Mouse (Mus musculus) lung, adult 18-20 months (tissue): Measurements from ENCODE around the gene Olfr371.

Experiments
- DNase-seq, 2 experiments: peaks; one replicate each; pipeline ENCODE4 v3.0.0; 2022; ENCODE audit warnings: mixed read lengths in 2 of 2

Gene Olfr371

DNA sequence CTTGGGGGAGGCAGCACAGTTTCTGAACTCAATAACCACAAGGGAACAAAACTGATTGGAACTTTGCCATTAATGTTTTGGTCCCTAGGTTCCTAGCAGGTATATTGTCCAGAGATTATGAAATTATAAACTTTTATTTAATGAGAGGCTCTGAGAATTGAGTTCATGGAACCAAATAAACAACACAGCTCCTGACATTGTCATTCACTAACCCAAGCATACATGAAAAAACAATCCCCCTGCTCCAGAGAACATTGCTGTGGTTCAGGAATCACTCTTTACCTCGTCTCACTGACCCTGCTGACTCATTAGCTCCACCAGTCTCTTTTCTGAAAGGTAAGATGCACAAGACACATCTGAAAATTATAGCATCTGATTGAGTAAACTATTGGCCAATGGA, at the start of gene Olfr371:
Gene Olfr371, plus strand, starts transcription at position 301 of the 400 bp plus-strand sequence.
- no peak for DNase-seq

DNA sequence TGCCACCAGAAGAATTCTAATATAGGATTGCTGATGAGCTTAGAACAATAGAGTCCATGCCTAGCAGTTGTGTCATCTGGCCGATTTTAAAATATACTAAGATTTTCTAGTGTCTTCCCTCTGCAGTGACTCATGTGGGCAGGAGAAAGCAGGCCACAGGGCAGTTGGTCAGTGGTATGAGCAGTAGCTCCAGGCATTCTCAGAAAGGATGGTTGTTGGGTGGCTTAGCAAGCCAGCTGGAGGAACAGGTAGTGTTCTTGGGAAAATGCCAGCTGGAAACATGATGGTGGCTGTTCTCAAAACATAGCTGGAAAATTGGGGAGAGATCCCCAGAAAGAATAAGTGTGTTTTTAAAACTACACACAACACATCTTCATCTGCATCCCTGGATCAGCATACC, 33.4 kb upstream of the Olfr371 start:
- DNase-seq: no peak

DNA sequence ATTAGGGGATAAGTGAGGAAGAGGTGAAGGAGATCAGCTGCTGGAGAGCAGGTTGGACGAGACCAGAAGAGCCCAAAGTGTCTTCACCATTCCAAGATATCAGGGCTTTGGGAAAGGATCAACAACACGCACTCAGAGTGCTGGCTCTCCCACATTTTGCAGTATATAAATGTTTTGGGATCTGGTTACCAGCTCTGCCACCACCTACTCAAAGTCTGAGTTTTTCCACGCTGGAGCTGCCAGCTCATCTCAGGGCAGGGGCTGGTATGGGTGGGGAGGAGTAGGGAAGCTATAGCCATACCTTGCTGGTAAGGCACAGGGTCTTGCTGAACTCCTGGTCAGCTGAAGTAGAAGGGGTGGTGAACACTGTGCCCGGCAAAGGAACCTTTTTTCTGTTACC, 5.6 kb upstream of the Olfr371 start:
- no peak for DNase-seq

DNA sequence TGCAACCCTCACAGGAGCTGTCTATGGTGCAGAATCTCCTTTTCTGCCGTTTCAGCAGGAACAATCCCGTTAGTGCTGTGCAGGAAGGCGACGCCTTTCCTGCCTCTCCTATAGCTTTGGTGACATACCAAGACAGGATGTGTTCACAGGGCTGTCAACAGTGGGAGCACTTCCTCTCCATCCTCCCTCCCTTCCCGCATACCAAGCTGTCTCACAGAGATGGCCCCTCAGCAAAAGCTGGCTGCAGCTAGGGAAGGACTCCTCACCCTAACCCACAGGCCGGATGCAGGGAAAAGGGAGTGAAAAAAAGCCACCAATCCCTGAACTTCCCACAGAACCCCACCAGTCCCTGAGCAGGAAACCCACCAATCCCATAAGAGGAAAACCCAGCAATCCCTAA, 4.8 kb upstream of the Olfr371 start:
- DNase-seq: peak; percentile 9 to 12

DNA sequence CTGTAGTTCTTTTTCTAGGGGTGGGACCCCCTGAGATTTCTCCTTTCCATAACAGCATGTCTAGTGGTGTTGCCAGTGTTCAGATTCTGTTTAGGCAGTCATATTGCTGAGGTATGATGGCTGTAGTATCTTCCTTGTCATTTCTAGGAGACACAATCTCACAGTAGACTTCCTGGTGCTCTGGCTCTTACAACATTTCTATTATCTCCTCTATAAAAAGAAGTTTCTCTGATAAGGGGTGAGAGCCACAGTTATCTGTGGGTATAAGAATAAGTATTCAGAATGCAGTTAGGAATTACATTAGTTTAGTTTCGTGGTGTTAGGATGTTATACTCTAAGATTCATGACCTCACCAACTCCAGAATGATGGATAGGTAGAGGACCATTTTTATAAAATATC, 1.5 kb downstream of the Olfr371 start:
- no peak for DNase-seq
